Mouse (Mus musculus) cerebellum, postnatal 10 days (tissue): ENCODE measurements around the gene Itga2b.

Experiments used
- DNase-seq, 2 experiments: peaks; one replicate each; pipeline ENCODE4 v3.0.0; 2021; ENCODE audit warnings: mixed read lengths in 2 of 2

Itga2b gene

DNA sequence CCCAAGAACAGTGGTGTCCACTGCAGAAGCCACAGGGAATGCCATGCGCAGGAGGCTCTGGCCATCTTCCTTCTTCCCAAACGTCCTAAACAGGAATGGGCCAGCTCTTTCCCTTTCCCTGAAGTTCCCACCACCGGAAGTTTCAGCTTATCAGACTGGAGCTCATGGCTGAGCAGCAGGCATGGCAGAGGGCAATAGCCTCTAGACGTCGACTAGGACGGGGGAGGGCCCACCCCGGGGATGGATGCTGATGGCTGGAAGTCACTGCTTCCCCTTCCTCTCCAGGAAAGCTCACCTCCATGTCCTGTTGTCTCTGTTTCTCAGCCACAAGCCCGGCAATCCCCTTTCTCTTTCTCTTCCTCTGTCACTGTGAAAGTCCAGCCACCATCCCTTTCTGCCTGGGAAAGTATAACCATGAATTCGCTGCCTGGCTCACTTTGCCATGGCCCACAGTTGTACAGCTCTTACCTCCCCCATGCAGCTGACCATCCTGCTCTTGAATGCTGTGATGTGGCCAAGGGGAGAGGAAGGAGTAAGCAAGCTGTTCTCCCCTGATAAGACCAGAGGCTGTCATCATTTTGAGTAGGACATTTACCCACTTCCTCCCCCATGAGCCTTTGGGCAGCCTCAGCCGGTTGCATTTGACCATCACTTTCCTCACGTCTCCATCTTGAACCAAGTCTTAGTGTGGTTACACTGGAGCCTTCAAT lies at the start of gene Itga2b:
Gene Itga2b (minus strand): TSS at position 475 of the 710 bp plus-strand sequence.
- no peak for DNase-seq

DNA sequence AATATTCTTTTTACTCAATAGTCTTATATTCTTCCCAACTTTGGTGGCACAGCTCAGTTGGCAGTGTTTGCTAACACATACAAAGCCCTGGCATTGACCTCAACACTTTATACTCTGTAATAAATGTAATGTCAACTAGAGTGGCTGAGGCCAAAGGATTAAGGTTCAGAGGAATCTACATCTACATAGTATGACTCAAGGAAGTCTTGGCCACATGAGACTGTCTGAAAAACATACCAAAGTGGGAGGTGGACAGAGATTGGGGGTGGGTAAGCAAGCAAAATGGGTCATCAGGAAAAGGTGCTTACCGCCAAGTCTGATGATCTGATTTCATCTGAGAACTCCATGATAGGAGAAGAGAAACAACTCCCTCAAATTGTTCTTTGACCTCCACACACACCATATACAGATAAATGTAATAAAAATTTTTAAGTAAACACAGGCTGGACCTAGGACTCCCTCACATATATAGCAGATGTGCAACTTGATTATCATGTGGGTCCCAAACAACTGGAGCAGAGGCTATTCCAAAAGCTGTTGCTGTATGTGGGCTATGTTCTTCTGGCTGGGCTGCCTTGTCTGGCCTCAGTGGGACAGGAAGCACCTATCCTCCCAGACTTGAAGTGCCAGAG lies 45.0 kb upstream of the Itga2b start:
- DNase-seq, result no peak

DNA sequence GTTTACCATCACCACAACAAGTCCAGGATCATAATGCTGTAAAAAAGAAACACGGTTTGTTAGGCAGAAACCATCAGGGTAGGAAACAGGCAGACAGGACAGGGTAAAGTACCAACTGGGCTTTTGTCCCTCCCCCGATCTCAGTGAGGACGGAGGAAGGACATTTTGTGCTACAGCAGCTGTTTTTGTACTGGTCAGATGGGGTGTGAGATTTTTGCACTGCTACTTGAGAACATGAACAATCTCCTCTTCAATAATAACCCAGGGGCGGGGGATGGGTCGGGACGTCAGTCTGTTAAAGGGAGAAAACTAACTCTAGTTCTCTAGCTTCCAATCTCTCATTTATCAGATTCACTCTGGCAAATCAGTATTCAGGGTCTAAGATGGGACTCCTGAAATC lies 40.3 kb upstream of the Itga2b start:
- DNase-seq, result peak; percentile 9 to 20

DNA sequence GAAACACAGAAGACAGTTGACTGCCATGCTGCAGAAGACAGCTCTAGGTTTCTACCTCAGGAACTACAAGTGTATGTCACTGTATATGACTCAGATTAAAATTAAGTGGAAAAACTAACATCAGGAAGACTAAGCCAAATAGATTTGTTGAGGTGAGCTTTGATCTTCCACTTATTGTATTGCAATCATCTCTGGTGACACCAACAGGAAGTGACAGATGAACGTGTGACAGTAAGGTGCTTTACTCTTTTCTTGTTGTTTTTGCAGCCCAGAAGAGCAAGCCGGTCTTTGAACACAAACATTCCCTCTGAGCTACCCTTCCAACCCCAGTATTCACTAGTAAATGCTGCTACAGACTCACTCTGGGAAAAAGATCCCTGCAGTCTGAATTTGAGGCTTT lies 26.8 kb upstream of the Itga2b start:
- no peak for DNase-seq

DNA sequence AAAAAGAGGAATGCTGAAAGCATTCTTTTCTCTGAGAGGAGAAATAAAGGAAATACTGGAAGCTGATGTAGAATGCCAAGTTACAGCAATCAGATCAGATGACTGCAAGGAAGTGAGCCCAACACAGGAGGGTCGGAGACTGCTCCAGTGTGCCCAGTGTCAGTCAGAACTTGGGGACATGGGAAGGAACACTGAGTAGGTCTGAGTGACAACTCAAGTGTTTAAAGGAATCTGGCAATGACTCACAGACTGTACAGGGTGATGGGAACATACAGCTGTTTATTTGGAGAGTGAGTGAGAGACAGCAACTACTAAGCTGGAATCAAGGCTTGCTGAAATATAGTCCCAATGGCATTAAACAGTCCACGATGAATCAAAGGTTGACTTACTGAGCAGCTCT lies 26.3 kb upstream of the Itga2b start:
- DNase-seq, result no peak

DNA sequence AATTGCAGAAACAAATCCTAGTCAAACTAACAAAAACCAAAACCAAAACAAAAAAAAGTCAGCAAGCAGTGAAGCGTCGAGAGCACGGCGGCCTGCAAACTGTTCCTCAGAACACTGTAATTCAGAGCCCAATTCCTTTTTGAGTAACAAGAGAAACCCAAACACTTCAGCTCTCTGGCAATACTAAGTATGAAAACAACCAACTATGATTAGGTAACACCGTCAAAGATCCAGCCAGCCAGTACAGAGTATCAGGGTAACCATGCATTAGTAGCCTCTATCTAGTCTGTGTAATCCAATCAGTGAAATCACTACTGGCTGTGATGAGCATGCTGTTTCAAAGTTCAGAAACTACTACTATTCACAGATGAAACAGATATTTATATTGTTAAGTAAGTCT lies 25.8 kb upstream of the Itga2b start:
- DNase-seq, result no peak

DNA sequence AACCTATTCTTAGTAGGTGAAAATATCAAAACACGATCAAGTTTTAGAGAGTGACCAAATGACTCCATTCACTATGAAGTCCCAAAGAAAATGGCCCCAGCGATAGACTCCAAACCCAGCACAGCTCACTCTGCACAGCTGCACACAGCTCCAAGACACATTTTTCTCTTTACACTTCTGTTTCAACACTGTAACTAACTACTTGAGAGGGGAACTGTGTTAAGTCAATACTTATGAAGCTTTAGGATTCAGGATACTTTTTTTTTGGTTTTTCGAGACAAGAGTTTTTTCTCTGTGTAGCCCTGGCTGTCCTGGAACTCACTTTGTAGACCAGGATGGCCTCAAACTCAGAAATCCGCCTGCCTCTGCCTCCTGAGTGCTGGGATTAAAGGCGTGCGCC lies 25.2 kb upstream of the Itga2b start:
- DNase-seq, result no peak

DNA sequence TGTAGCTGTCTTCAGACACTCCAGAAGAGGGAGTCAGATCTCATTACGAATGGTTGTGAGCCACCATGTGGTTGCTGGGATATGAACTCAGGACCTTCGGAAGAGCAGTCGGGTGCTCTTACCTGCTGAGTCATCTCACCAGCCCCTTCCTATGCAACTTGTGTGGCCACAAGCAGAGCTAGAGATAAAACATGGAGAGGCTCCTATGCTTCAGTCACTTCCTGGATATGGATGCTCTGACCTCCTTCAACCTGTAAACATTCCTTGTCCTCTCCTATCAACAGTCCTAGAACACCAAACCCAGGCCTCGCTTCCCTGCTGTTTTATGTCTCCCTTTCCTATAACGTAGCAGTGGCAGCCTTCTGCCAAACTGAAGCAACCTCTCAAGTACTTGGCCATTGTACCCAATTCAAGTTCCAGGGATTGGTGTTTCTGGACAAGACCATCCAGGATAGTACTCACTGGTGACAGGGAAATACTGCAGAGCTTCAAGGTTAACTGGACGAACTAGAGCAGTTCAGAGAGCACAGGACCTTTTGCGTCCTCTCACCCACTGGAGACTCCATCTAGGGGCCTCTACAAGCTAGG lies 24.2 kb upstream of the Itga2b start:
- DNase-seq, result no peak

DNA sequence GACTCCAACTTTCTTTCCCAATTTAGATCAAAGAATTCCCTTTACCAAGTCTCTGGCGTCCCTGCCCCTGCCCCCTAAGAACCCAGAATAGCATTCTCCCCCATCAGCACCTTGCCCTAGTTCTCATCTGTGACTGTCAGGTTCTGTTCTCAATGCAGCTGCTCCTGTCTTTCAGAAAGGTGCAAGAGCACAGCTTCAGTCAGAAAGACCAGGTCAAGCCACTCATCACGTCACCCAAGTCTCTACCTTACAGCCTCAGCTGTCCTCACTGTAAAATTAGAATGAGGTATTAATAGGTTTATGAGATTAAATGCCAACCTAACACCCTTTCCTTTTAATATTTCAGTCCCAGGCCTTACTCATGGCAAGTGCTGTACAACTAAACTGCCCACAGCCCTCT lies 23.3 kb upstream of the Itga2b start:
- no peak for DNase-seq

DNA sequence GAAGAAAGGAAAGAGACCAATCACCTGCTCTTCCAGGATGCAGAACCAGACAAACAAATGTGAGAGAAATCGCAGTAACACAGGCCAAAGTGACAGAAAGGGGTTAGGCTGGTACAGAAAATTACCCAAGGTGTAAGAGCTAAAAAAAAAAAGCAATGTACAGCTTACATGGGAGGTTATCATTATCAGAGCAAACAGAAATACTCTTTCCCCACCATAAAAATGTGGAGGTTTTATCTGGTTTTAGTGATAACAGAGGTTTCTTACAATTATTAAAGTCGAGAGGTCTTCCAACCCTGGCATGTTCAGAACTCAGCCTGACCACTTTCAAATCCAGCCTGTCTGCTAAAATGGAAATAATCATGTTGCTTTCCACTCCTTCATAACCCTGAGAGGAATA lies 18.0 kb upstream of the Itga2b start:
- DNase-seq, result no peak

DNA sequence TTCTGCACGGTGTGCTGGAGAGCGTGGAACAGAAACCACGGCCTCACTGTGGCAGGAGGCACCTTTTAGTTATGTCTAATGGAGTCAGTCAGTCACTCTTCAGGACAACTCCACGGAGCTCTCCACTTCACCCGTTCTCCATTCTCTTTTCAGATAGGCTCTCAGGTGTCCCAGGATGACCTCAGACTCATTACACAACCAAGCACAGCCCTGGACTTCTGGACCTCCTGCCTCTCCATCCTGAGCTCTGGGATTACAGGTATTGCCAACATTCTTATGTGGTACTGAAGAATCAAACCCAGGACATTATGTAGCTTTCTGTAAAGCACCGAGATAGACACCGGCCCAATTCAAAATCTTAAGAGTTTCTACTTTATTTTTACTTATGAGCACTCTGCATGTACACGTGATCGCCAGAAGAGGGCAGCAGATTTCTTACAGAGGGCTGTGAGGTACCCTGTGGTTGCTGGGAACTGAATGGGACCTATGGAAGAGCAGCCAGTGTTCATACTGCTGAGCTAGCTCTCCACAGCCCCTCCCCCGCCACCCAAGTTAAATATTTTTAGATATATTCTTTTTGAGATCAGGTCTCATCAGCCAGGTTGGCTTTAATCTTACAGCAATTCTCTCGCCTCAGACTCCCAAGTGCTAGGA lies 16.9 kb upstream of the Itga2b start:
- DNase-seq, result peak; percentile 73 to 82

DNA sequence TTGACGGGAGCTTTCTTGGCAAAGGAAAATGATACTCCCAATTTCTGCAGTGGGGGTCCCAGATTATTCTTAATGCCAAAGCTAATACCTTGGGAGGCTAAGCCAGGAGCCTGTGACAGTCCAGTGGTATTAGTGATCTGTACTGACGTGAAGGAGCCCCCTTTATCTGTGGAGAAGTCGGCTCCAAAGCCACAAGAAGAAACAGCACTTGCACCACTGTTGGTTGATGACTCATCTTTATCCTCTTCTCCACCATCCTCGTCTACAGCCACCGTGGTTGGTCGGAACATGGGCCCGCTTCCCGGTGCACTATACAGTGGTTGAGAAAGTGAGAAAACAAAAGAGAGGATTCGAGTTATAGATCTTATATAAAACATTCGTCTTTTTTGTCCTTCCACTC lies 11.9 kb upstream of the Itga2b start:
- no peak for DNase-seq

DNA sequence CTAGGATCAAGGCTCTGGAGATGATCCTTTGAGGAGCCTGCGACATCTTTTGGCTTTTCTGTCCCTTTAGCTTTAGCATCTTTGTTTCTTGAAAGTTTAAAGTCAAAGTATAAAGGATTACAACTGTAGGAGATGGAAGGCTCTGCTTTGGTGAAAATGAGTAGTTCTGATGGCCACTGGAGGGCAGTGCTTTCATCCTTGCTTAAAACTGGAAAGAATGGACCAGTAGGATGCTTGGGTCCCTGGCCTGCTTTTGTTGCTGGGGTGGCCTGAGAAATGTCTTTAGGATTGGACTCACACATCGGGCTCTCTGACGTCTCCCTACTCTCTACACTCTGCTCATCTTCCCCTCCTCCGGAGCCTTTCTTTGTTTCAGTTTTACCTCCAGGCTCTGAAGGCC lies 11.0 kb upstream of the Itga2b start:
- DNase-seq, result no peak

DNA sequence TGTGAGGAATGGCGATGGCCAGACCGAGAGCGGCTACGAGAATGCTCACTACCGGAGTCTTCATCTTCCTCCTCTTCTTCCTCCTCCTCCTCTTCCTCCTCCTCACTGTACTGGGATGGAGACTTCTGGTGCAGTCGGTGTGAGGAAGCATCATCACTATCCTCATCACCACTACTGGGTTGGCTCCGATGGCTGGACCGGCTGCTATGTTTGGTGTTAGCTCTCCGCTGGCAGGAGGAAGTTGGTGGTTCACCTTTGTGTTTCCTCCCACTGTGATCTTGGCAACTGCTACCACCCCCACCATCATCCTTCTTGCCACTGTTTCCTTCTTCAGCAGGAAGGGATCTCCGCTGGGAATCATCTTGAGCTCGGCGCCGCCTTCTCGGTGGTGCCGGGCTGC lies 10.2 kb upstream of the Itga2b start:
- no peak for DNase-seq

DNA sequence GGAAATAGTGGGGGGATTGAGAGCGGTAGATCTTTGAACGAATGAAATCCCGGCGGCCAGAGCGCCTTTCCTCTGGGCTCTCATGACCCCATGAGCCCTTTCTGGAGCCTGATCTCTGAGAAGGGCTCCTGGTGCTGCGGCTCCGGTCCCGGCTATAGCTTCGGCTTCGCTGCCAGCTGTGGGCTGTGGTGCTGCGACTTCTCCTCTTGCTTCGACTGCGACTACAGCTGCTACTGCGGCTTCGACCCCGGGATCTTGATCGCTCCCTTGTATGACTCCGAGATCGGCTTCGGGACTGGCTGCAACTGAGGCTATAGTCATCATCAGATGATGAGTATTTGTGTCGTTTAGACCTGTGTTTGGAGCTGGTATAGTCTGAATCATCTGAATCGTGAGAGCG lies 9.7 kb upstream of the Itga2b start:
- DNase-seq, result no peak

DNA sequence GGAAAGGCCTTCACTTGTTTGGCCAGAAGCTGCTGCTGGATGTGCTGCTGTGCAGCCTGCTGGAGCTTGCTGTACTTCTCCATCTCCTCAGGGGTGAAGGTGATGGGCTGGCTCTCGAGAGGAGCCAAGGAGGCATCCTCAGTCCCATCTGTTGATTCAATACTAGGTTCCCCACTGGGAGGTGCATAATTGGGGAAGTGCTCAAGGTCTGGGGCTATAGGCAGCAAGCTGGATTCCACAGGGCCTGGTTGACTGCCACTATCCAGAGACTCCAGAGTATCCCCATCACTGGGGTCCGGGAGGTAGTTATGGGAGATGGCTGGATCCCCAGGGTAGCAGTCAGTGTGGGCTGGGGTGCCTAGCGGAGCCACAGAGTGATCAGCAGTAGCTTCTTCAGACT lies 8.7 kb upstream of the Itga2b start:
- DNase-seq, result no peak

DNA sequence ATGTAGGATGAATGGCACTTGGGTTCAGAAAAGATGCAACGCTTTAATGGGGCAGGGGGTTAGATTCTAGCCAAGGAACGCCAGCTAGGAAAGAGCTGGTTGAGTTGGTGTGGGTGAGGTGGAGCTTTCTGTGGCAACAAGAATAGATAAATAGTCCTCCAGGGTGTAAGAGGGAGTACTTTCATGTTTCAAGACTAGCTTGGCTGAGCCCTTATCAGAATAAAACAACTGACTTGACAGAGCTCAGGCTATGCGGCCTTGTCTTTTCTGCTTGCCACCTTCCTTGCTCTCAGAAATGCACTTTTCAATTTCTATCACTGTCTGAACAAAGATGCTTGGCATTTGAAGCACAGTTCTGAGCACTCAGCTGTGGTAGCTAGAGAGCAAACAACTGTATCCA lies 5.1 kb upstream of the Itga2b start:
- no peak for DNase-seq

DNA sequence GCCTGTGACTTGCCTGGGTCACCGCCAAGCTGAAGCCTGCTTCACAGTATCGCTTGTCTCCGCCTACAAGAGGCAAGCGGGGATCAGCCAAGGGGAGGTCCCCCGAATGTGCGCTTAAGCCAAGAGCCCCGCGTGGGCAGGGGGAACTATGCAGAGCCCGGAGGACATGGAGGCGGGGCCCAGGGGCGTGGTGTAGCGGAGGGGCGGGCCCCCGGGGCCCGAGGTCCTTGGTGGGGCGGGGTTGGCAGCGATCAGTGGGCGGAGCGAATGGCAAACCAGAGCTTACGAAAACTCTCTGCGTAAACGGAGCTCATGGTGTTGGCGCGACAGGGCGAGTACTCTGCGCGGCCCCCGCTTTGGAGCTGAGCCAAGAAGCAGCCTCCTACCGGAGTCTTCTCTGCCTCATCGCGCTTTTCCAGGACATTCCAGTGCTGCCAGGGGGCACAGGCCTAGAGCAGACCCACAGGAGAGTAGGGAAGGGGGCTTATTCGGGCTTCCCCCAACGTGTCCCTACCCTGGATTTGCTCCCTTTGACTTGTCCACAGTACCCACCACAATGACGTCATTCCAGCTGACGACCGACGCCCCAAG lies 2.8 kb downstream of the Itga2b start:
- peak; percentile 95 to 98 for DNase-seq

DNA sequence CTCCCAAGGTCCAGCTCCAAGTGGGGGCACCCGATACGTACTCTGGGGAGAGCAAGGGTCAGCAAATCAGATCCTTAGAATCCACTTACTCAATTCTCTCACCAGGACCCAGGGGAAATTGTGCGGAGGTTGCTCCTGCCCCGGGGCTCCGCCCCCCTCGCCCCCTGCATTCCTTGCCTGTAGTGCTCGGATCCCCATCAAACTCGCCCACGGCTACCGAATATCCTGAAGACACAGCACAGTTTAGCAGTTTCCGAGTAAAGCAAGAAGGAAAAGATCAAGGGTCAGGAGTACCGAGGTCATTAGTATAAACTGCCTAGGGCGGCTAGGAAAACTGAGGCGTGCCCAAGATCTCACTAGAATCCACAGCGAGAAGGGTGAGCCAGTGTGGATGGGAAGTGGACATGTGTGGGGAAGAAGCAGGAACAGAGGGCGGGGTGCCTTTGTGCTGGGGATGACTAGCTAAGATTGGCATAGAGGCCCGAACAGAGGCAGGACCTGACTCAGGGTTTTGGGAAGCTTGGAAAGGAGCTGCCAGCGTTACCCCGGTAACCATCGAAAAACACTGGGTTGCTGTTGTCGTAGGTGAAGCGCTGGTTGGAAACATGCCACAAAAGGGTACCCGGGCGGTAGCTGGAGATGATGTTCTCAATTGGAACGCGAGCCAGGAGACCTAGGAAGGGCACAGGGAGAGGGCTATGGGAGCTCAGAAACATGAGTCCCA lies 4.0 kb downstream of the Itga2b start:
- DNase-seq, result peak; percentile 61 to 69

DNA sequence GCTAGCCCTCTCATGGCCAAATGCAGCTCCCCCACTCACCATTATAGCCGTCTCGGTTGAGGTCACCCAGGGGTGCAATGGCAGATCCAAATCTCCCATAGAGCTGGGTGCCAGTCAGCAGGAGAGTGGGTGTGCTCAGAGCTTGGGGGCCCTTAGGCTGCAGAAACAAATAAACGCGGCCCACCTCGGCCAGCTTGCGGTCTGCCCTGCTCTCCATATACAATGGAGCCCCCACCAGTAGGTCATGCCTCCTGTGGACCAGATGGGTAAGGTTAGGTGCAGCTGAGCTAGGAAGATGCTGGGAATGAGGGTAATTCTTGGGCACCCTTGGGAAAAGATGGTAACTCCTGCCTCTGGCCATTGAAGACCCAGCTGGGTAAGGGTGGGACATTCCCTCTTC lies 5.0 kb downstream of the Itga2b start:
- no peak for DNase-seq

DNA sequence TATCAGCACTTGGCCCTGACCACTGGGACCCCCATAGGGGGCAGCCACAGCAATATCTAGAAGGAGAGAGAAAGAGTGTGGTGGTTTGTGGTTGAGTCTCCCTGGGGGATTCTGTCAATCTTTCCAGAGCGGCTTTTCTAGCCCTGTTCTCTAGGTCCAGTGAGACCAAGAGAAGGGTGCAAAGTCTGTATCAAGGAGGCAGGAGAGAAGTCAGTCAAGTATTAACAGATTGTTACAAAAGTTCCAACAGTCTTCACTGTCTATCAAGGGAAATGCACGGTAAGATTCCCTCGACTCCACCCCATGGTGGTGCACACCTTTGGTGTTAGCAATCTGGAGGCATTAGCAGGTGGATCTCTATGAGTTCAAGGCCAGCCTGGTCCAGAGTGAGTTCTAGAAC lies 8.2 kb downstream of the Itga2b start:
- no peak for DNase-seq

DNA sequence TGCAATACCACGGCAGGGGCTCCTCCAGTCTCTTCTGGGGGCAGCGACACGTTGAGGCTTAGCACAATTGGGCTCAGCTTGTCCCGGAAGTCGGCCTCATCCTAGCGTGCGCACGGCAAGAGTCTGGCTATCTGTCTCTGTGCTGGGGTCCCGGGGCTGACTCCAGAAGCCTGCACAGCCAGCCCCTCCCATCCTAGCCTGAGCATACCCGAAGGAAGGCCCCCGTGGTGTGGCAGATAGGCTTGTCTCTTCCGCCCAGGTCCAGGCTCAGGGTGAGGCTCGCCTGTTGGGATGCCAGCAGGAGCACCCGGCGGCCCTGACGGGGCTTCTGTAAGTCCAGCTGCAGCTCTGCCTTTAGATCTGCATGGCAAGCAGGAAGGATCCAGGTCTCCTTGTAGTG lies 9.4 kb downstream of the Itga2b start:
- no peak for DNase-seq
